Mouse (Mus musculus) forebrain, embryonic 10.5 days (tissue): Measurements from ENCODE around the gene Atg2b. TPM values are rescaled to one million over a fixed set of nuclear protein-coding genes. Genes with fewer than 3 reads are reported as not detected.

Experiments used
- DNase-seq: peaks from one replicate; pipeline ENCODE4 v3.0.0-alpha.2; 2017; ENCODE audit warnings: low spot score; ENCODE audit errors: extremely low spot score
- H3K27ac ChIP-seq: fragments of 300-500 bp; sonication (generic); 2 replicates; pipeline ENCODE4 v1.5.1; 2016; ENCODE audit warnings: mild to moderate bottlenecking
- H3K27me3 ChIP-seq: fragments of 300-500 bp; sonication (generic); 2 replicates; pipeline ENCODE4 v1.6.1; 2016; ENCODE audit warnings: mild to moderate bottlenecking; ENCODE audit not compliant: poor library complexity, severe bottlenecking
- H3K36me3 ChIP-seq: fragments of 300-500 bp; sonication (generic); replicated peaks from 2 replicates; pipeline ENCODE4 v1.6.1; 2016; ENCODE audit warnings: mild to moderate bottlenecking, moderate library complexity
- H3K4me1 ChIP-seq: fragments of 300-500 bp; sonication (generic); 2 replicates; pipeline ENCODE4 v1.6.1; 2016
- H3K4me3 ChIP-seq: fragments of 300-500 bp; sonication (generic); 2 replicates; pipeline ENCODE4 v1.5.1; 2016; ENCODE audit warnings: mild to moderate bottlenecking, moderate library complexity
- H3K9me3 ChIP-seq: fragments of 300-500 bp; sonication (generic); 2 replicates; pipeline ENCODE4 v1.6.1; 2016; ENCODE audit warnings: mild to moderate bottlenecking, moderate library complexity
- WGBS: fragments of 180-500 bp; shearing (Covaris S2); methylation state at CpG from one replicate; pipeline ENCODE4 v1.1.7; 2016; 5-methylcytosine and 5-hydroxymethylcytosine counted together
- polyA plus RNA-seq: library from polyadenylated mRNA; unstranded; fragments of >200 nt; fragmentation: Nextera tagmentation; extraction: Ambion mirVana; gene quantifications from 2 replicates; pipeline ENCODE4 v1.2.1, GENCODE M21; 2016

Gene Atg2b
- polyA plus RNA-seq, 1 experiment from 2014 or later, result 11.4 TPM

DNA sequence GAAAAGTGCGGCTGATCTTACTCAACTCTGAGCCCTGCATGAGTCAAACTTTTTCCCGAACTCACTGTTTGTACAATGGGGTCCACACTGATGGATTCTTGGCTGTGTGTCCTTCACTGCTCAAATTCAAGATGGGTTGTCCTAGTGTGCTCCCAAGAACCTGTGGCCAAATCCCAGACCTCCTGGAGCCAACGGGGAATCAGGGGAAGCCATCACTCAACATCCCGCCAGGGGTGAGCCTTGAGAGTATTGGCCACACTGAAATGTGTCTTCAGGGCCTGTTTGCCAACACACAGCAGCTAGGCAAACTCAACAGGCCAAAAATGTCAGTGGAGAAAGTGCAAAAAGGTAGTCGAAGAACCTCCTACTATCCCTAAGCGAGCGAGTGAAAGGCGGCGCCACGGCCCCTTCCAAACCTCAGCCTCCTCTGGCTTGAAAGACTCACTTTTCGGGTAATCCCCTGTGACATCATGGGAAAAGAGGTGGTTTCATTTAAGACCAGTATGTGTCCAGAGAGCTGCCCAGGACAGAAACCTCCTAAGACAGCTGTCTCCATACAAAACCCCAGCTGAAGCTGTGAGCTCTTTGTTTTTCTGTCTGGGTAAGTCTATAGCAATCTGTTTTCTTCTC lies 82.3 kb downstream of the Atg2b start, which contains the start of gene Bdkrb1:
Bdkrb1 (plus strand) TSS at position 505 of the 630 bp plus-strand sequence.
- DNase-seq, result no peak
- H3K27ac ChIP-seq, result 0 out of 2 replicates have a peak within 1 kb of the TSS, but pooled peaks have one; percentile 5
- no peaks in the 10 kb centered on the region for H3K36me3 ChIP-seq
- no peak within 1 kb of the TSS for H3K4me3 ChIP-seq
- peaks cover 25% of the 10 kb centered on the region for H3K27me3 ChIP-seq
- peaks cover 59% of the 10 kb centered on the region for H3K4me1 ChIP-seq
- WGBS, result 90% methylated on average over 11 of the region's 11 CpGs
- no peaks in the 10 kb centered on the region; the same call in 1 of the 2 replicates for H3K9me3 ChIP-seq

DNA sequence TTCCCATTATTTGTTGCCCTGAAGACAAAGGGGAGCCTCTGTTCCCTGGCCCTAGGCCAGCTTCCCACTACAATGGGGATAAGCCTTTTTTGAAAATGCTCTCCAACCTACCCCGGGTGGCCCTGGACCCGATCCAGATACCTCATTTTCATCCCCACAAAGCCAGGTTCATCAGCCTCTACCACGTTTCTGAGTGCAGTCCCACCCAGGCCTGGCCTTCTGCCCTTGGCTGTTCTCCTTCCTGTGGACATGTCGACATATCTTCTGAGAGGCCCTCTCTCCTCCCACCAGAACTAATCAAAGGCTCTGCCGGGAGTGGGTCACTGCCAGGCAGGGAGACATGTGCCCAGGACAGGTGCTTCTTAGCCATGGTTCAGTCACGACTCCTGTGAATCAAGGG lies 83.4 kb downstream of the Atg2b start:
- Histone ChIP-seq H3K9me3 (no peaks in the 10 kb centered on the region; the same call in 1 of the 2 replicates), H3K4me3 (no peak overlapping the region), H3K4me1 (peaks cover 59% of the 10 kb centered on the region), H3K27me3 (peaks cover 16% of the 10 kb centered on the region), H3K36me3 (no peaks in the 10 kb centered on the region), H3K27ac (peak overlapping the region; percentile 27; the same call in 1 of the 2 replicates)
- DNase-seq, result no peak
- WGBS, result 71% methylated on average over 6 of the region's 6 CpGs

DNA sequence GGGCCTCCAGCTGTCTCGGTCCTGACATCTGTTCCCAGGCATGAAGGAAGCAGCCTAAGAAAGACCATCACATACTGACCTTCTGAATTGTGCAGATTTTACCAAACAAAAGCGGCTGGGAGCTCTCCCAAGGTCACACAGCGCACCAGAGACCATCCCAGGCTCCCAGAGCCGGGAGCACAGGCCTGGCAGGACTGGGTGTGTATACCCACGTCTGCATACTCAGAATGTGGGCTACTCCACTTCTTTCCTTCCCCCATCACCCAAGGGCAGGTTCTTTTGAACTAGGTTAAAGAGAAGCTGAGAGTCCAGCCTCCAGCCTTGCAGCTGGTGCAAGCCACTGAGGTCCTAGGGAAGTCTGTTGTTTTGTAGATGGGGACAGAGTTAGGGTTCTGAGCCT lies 85.9 kb downstream of the Atg2b start:
- peaks cover 3% of the 10 kb centered on the region; the same call in 1 of the 2 replicates for H3K27me3 ChIP-seq
- H3K4me1 ChIP-seq, result peaks cover 35% of the 10 kb centered on the region
- H3K36me3 ChIP-seq, result no peaks in the 10 kb centered on the region
- H3K4me3 ChIP-seq, result no peak overlapping the region
- no peaks in the 10 kb centered on the region; the same call in 1 of the 2 replicates for H3K9me3 ChIP-seq
- H3K27ac ChIP-seq, result peak overlapping the region; percentile 32; the same call in 1 of the 2 replicates
- WGBS, result 65% methylated on average over 5 of the region's 5 CpGs
- no peak for DNase-seq

DNA sequence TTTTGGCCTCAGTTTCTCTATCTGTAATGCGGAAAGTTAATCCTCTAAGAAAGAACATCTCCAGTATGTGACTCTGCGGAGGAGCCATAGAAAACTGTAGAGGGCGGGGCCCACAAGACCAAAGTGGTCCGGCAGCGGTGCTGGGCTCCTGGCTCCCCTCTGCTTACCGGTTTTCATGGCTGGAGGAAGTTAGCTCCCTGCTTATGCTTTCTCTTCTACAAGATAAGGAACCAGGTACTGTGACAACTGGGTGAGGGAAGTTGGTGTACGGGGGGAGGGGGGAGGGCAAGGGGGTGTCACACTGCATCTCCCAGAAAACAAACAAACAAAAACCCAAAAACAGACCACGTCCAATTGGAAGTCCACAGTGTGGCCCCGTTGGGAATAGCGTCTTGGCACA lies 86.5 kb downstream of the Atg2b start:
- WGBS, result 82% methylated on average over 10 of the region's 10 CpGs

DNA sequence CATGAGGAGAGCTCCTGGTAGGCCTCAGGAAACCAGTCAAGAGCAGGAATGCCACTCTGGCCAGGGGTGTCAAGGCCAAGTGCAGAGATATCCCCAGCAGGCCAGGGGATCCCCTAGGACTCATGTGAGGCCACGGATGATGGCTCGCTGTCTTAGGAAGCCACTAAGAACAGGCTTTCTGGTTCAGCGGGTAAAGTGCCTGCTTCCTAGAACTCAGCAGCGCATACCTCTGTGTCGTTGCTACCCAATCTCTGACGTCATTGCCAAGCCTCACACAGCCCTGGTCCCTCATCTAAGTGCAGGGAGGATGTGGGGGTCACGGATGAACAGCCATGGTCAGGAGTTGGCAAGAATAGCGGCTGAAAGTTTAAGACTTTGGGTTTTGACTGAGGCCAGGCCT lies 87.9 kb downstream of the Atg2b start:
- Histone ChIP-seq H3K27me3 (no peaks in the 10 kb centered on the region), H3K4me1 (peaks cover 39% of the 10 kb centered on the region), H3K4me3 (no peak overlapping the region), H3K36me3 (no peaks in the 10 kb centered on the region), H3K9me3 (no peaks in the 10 kb centered on the region; the same call in 1 of the 2 replicates), H3K27ac (no peak overlapping the region)
- WGBS, result 90% methylated on average over 8 of the region's 8 CpGs
- no peak for DNase-seq

More for the DNA sequence above, 86.5 kb downstream of the Atg2b start:
- Histone ChIP-seq H3K4me3 (no peak overlapping the region), H3K27me3 (no peaks in the 10 kb centered on the region), H3K27ac (peak overlapping the region; percentile 32; the same call in 1 of the 2 replicates), H3K4me1 (peaks cover 37% of the 10 kb centered on the region), H3K9me3 (no peaks in the 10 kb centered on the region; the same call in 1 of the 2 replicates), H3K36me3 (no peaks in the 10 kb centered on the region)
- no peak for DNase-seq

DNA sequence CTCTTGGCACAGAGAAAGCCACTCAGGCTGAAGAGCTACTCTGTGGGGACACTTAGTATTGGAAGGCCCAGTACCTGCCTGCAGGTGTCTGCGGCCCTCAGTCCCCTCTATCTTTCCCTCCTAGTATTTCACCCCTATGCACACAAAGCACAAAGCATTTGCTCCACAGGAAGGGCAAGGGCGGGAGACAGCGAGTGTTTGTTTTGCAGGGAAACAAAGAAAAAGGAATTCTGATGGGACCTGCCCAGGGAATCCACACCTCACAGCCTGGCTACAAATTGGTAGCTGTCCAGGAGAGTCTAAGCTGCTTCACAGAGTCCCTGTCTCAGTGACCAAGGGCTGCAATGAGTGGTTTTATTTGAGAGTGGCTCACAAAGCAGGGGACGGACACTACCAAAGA lies 91.5 kb downstream of the Atg2b start:
- H3K9me3 ChIP-seq, result no peaks in the 10 kb centered on the region
- peaks cover 9% of the 10 kb centered on the region for H3K4me1 ChIP-seq
- no peak overlapping the region for H3K4me3 ChIP-seq
- H3K36me3 ChIP-seq, result no peaks in the 10 kb centered on the region
- 0 out of 2 replicates have a peak overlapping the region, but pooled peaks have one; percentile 20 for H3K27ac ChIP-seq
- H3K27me3 ChIP-seq, result no peaks in the 10 kb centered on the region
- WGBS, result 67% methylated on average over 4 of the region's 4 CpGs
- DNase-seq, result no peak

DNA sequence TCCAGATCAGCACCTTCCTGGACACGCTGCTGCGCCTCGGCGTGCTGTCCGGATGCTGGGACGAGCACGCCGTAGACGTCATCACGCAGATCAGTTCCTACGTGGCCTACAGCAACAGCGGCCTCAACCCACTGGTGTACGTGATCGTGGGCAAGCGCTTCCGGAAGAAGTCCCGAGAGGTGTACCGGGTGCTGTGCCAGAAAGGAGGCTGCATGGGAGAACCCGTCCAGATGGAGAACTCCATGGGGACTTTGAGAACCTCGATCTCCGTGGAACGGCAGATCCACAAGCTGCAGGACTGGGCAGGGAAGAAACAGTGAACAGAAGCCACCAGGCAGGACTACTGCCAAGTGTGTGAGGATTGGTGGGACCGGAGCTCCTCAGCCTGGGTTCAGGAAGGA lies 92.7 kb downstream of the Atg2b start:
- Histone ChIP-seq H3K4me3 (no peak overlapping the region), H3K9me3 (no peaks in the 10 kb centered on the region), H3K27me3 (no peaks in the 10 kb centered on the region), H3K36me3 (no peaks in the 10 kb centered on the region), H3K27ac (no peak overlapping the region), H3K4me1 (peaks cover 6% of the 10 kb centered on the region; the same call in 1 of the 2 replicates)
- DNase-seq, result no peak
- WGBS, result 97% methylated on average over 23 of the region's 23 CpGs

DNA sequence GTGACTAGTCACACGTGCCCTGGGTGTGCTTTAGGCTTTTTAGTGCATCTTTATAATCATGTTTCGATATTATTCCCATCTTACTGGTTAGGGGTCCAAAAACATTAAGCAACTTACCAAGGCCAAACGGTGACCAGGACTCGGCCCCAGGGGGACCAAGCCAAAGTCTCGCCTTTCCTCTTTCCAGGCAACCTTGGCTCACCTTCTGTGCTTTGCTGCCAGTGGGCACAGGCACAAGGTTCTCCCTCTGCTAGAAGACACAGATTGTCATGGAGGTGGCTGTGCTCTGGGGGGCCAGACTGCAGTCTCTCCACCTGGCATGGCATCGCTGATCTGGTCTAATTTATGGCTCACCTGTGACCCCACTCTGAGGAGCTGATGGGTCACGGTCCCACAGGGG lies 94.2 kb downstream of the Atg2b start:
- H3K4me1 ChIP-seq, result peaks cover 9% of the 10 kb centered on the region; the same call in 1 of the 2 replicates
- 86% methylated on average over 7 of the region's 7 CpGs for WGBS
- no peak overlapping the region for H3K27ac ChIP-seq
- peaks cover 9% of the 10 kb centered on the region for H3K27me3 ChIP-seq
- no peaks in the 10 kb centered on the region for H3K9me3 ChIP-seq
- no peak for DNase-seq
- no peaks in the 10 kb centered on the region for H3K36me3 ChIP-seq
- no peak overlapping the region for H3K4me3 ChIP-seq

DNA sequence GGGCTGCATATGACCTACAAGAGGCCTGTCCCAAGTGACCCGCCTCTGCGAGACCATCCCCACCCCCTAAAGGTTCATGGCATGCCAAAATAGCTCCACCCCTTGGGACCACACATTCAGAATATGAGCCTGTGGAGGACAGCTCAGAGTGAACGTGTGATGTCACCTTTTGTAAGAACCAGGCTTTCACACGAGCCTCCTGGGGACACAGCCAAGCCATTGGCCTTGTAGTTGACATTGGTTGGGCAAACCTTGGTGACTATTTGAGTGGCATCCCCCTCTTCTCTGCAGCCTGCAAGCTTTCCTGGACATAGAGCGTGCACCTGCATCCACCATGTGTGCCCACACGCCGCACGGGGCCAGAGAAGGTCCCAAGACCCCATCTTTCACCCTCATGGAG lies 97.5 kb downstream of the Atg2b start:
- no peaks in the 10 kb centered on the region for H3K9me3 ChIP-seq
- peaks cover 14% of the 10 kb centered on the region for H3K27me3 ChIP-seq
- H3K4me3 ChIP-seq, result no peak overlapping the region
- no peak overlapping the region for H3K27ac ChIP-seq
- no peak for DNase-seq
- peaks cover 26% of the 10 kb centered on the region for H3K4me1 ChIP-seq
- WGBS, result 86% methylated on average over 8 of the region's 8 CpGs
- H3K36me3 ChIP-seq, result no peaks in the 10 kb centered on the region

DNA sequence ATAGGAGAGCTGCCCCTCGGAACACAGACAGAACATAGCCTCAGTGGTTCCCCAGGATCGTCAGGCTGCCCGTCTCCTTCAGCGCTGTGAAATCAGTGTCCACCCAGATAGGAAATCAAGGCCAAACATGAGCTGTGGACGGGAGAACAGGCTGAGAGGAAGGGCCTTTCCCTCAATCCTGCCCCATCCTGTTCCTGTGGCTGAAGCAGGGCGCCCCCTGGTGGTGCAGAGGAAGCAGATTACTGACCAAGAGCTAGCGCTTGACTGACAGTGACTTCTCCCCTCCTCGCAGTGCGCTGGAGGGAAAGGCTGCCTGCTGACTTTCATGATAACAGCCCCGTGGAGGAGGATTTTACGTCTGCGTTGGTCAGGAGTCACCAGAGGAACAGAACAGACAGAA lies 100.2 kb downstream of the Atg2b start:
- Histone ChIP-seq H3K27ac (no peak overlapping the region; the same call in 1 of the 2 replicates), H3K4me1 (peaks cover 36% of the 10 kb centered on the region), H3K4me3 (no peak overlapping the region), H3K36me3 (no peaks in the 10 kb centered on the region), H3K27me3 (peaks cover 14% of the 10 kb centered on the region), H3K9me3 (no peaks in the 10 kb centered on the region)
- WGBS, result 17% methylated on average over 12 of the region's 12 CpGs
- DNase-seq, result peak; percentile 78

DNA sequence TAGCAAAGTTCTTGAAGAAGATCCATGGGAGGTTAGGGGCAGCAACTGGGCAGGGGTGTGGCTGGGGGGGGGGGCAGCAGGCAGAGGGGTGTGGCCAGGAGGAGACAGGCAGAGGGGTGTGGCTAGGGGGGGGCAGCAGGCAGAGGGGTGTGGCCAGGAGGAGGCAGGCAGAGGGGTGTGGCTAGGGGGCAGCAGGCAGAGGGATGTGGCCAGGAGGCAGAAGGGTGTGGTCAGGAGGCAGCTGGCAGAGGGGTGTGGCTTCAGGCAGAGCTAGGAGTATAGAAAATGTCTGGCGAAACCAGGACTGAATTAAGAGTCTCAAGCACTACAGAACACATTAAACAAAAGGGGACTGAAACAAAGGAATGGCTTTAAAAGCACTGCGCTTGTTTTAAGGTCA lies 101.5 kb downstream of the Atg2b start:
- Histone ChIP-seq H3K27ac (no peak overlapping the region), H3K36me3 (no peaks in the 10 kb centered on the region), H3K27me3 (peaks cover 14% of the 10 kb centered on the region), H3K9me3 (no peaks in the 10 kb centered on the region), H3K4me1 (peaks cover 37% of the 10 kb centered on the region), H3K4me3 (no peak overlapping the region)
- DNase-seq, result peak; percentile 30
- WGBS, result 9% methylated on average over 2 of the region's 2 CpGs

DNA sequence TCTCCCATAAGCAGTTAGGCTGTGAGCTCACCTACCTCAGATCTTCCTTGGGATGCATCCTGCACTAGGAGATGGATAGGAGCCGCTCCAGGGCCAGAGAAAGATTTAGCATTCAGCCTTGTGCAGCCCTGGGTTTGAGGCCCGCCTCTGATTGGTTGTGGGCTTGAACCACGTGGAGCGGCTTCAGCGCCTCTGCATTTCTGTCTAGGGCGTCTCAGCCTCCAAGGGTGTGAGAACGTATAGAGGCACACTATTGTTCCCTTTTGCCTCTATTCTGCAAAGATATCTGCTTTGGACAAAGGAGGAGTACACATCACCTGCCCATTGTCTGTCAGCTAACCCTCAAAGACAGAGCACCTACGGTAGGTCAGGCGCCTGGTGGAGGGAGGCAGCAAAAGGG lies 102.5 kb downstream of the Atg2b start:
- peaks cover 37% of the 10 kb centered on the region for H3K4me1 ChIP-seq
- no peak overlapping the region for H3K27ac ChIP-seq
- H3K4me3 ChIP-seq, result no peak overlapping the region
- peaks cover 14% of the 10 kb centered on the region for H3K27me3 ChIP-seq
- H3K36me3 ChIP-seq, result no peaks in the 10 kb centered on the region
- DNase-seq, result no peak
- WGBS, result 63% methylated on average over 9 of the region's 9 CpGs
- no peaks in the 10 kb centered on the region for H3K9me3 ChIP-seq

DNA sequence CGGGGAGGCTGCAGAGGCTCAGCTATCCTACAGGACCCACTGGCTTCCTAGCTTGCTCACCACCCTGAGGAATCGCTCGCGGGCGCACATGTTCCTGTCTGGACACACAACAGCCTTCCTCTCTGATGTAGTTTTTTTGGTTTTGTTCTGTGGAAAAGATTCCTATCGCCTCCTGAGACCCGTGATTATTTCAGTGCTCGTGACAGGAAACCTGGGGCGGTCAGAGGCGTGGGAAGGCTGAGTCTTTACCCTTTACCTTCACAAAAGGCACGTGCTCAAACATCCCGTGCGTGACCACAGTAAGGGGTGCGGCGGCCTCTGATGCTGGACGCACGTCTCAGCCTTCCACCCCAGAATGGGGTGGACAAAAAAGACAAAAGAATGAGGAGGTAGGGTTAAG lies 104.5 kb downstream of the Atg2b start:
- Histone ChIP-seq H3K4me3 (no peak overlapping the region), H3K4me1 (peaks cover 34% of the 10 kb centered on the region), H3K9me3 (no peaks in the 10 kb centered on the region), H3K27me3 (peaks cover 5% of the 10 kb centered on the region; the same call in 1 of the 2 replicates), H3K36me3 (no peaks in the 10 kb centered on the region), H3K27ac (no peak overlapping the region)
- 85% methylated on average over 17 of the region's 17 CpGs for WGBS
- no peak for DNase-seq
